Mouse (Mus musculus): ENCODE results near the gene Ntm. TPM values are rescaled to one million over a fixed set of nuclear protein-coding genes. Genes with fewer than 3 reads are reported as not detected.
A peak's percentile ranks its signal among the peaks of the same experiment; 100 is the strongest.

Ntm gene
- polyA plus RNA-seq, 1 experiment from 2014 or later = 11.5 TPM

DNA sequence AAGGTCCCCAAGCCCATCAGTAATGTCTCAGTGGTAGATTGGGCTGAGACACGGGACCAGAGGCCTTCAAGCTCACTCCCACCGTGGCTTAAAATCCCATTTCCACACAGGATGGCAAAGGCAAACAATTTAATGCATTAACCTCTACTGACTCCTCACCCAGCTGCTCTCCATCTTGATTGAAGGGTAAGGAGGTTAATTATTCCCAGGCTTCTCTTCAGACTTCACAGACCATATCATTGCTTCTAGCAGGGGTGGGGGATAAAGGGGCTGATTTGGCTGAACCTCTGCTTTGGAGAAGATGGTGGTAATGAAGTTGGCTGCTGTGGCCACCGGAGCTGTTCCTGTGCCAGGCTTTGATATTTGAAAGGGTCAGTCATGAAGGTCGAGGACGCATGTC, 754.8 kb downstream of the Ntm start:
- no peaks in the 10 kb centered on the region for H3K9me3 ChIP-seq (replicated peaks; ENCODE audit: control insufficient read depth, low read length)
- 30% methylated on average over 5 of the region's 5 CpGs for WGBS
- H3K4me3 ChIP-seq (ENCODE audit: low read depth, low read length) = no peak overlapping the region
- DNase-seq (ENCODE audit: low spot score) (peak; percentile 26), ATAC-seq (replicated peaks; ENCODE audit: insufficient number of reproducible peaks, low FRiP score, low TSS enrichment, low read depth) (no peak)
- no peaks in the 10 kb centered on the region for H3K27me3 ChIP-seq (ENCODE audit: control insufficient read depth, insufficient read depth, low read length)
- no peaks in the 10 kb centered on the region for H3K4me1 ChIP-seq (ENCODE audit: control insufficient read depth, insufficient read depth, low read length)
- H3K9ac ChIP-seq (replicated peaks; ENCODE audit: low read length) = no peak overlapping the region
- H3K27ac ChIP-seq (replicated peaks; ENCODE audit: low read depth, low read length) = no peak overlapping the region
- H3K36me3 ChIP-seq (replicated peaks; ENCODE audit: control insufficient read depth, insufficient read depth, low read depth, low read length) = no peaks in the 10 kb centered on the region
- no peak overlapping the region for H3K4me2 ChIP-seq (ENCODE audit: low read depth, low read length)

DNA sequence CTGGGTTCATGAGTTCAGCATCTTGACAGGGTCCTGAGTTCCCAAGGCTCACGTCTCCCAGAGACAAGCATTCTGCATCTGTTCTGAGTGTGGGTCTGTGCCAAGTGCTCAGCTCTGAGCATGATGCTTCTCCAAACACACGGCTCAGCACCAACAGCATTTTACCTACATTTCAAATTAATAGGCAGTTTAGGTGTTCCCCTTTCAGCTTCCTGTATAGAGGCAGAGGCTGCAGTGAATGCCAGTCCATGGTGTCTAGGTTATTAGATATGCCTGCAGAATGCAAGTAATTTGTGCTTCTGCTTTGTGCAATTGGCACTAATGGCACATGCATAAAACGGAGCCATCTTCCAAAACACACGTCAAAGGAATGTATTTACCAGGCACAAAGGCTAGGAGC, 757.3 kb downstream of the Ntm start:
- H3K4me3 ChIP-seq (ENCODE audit: low read depth, low read length) = no peak overlapping the region
- no peak overlapping the region for H3K4me2 ChIP-seq (ENCODE audit: low read depth, low read length)
- H3K4me1 ChIP-seq (ENCODE audit: control insufficient read depth, insufficient read depth, low read length) = no peaks in the 10 kb centered on the region
- 77% methylated on average over 4 of the region's 4 CpGs for WGBS
- H3K27me3 ChIP-seq (ENCODE audit: control insufficient read depth, insufficient read depth, low read length) = no peaks in the 10 kb centered on the region
- DNase-seq (ENCODE audit: low spot score) = no peak
- H3K36me3 ChIP-seq (replicated peaks; ENCODE audit: control insufficient read depth, insufficient read depth, low read depth, low read length) = no peaks in the 10 kb centered on the region
- no peak overlapping the region for H3K9ac ChIP-seq (replicated peaks; ENCODE audit: low read length)
- no peaks in the 10 kb centered on the region for H3K9me3 ChIP-seq (replicated peaks; ENCODE audit: control insufficient read depth, low read length)
- no peak overlapping the region for H3K27ac ChIP-seq (replicated peaks; ENCODE audit: low read depth, low read length)
- no peak for ATAC-seq (replicated peaks; ENCODE audit: insufficient number of reproducible peaks, low FRiP score, low TSS enrichment, low read depth)

DNA sequence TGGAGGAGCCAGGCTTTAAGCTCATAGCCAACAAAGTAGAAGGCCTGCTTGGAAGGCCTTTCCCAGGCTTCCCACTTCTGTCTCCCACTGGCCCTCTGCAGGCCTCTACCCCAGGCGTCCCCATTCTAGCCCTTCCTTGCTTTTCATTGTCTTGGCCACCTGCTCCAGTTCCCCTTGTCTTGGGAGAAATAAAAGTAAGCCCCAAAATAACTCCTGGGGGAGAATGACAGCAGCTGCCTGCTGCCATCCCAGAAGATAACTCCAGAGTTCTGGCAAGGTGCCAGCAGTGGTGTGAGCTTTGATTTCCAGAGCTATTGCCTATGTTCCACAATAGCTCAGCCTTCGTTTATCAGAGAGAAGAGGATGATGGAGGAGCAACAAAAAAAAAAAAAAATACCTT, 760.7 kb downstream of the Ntm start:
- H3K9ac ChIP-seq (replicated peaks; ENCODE audit: low read length) = no peak overlapping the region
- ATAC-seq (replicated peaks; ENCODE audit: insufficient number of reproducible peaks, low FRiP score, low TSS enrichment, low read depth) (no peak), DNase-seq (ENCODE audit: low spot score) (no peak)
- H3K36me3 ChIP-seq (replicated peaks; ENCODE audit: control insufficient read depth, insufficient read depth, low read depth, low read length) = no peaks in the 10 kb centered on the region
- no peaks in the 10 kb centered on the region for H3K4me1 ChIP-seq (ENCODE audit: control insufficient read depth, insufficient read depth, low read length)
- H3K4me3 ChIP-seq (ENCODE audit: low read depth, low read length) = no peak overlapping the region
- no peaks in the 10 kb centered on the region for H3K9me3 ChIP-seq (replicated peaks; ENCODE audit: control insufficient read depth, low read length)
- H3K4me2 ChIP-seq (ENCODE audit: low read depth, low read length) = no peak overlapping the region
- no peaks in the 10 kb centered on the region for H3K27me3 ChIP-seq (ENCODE audit: control insufficient read depth, insufficient read depth, low read length)
- WGBS = 58% methylated on average over 2 of the region's 2 CpGs
- H3K27ac ChIP-seq (replicated peaks; ENCODE audit: low read depth, low read length) = no peak overlapping the region

DNA sequence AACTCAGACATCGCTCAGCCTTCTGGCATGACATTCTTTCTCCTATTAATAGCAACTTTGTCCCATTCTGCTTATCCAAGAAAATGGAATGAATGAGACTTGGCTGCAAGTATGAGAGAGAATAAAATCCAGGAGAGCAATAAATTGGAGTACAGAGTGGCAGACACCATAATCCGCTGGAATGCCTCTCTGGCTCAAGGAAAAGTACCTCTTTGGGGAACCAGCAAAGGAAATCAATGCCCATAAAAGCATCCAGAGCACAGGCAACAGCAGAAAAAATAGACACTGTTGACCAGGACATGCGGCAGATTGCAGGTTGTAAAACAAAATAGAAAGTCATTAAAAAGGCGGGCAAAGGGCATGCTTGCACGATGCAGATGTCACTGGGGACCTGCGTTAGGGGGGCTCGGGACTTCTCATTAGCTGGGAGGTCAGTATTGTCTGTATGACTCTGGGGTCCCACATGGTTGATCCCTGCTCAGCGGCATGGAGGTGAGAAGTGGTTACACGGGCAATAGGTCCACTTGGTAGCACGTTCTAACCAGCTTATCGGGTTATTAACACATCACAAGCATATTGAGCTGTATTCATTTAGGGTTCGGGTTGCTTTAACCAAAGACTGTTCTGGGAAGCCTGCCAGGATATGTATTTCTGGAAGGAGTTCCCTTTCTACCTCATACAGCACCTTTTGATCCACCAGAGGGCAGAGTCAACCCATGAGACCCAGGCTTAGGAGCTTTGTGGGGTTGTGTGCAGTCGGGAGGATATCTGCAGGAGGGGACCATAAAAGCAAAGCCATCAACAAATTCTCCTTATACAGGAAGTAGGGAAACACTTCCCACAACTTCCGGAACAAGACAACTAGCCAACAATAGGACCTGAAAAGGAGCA, 761.5 kb downstream of the Ntm start:
- DNase-seq (ENCODE audit: low spot score) (peak; percentile 72), ATAC-seq (replicated peaks; ENCODE audit: insufficient number of reproducible peaks, low FRiP score, low TSS enrichment, low read depth) (no peak)
- H3K9me3 ChIP-seq (replicated peaks; ENCODE audit: control insufficient read depth, low read length) = no peaks in the 10 kb centered on the region
- H3K9ac ChIP-seq (replicated peaks; ENCODE audit: low read length) = no peak overlapping the region
- 61% methylated on average over 14 of the region's 14 CpGs for WGBS
- no peaks in the 10 kb centered on the region for H3K36me3 ChIP-seq (replicated peaks; ENCODE audit: control insufficient read depth, insufficient read depth, low read depth, low read length)
- no peaks in the 10 kb centered on the region for H3K27me3 ChIP-seq (ENCODE audit: control insufficient read depth, insufficient read depth, low read length)
- H3K27ac ChIP-seq (replicated peaks; ENCODE audit: low read depth, low read length) = no peak overlapping the region
- H3K4me1 ChIP-seq (ENCODE audit: control insufficient read depth, insufficient read depth, low read length) = no peaks in the 10 kb centered on the region
- no peak overlapping the region for H3K4me2 ChIP-seq (ENCODE audit: low read depth, low read length)
- no peak overlapping the region for H3K4me3 ChIP-seq (ENCODE audit: low read depth, low read length)

DNA sequence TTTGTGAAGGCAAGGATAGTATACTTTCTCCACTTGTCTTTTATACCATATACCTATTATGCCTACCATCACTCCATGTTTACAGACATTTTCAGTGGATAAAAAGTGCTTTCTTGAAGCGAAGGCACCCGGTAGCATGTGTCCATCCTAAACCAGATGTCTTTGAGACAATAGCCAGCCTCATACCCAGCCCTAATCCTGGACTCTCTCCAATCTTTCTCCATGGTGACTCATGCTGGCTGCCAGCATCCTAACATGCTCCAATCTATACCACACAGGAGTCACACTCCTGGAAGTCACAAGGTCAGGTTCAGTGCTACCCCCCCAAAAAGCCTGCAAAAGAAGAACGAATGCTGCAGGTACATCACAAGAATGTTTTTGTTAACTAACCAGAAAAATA, 765.9 kb downstream of the Ntm start:
- H3K4me2 ChIP-seq (ENCODE audit: low read depth, low read length) = no peak overlapping the region
- H3K9ac ChIP-seq (replicated peaks; ENCODE audit: low read length) = no peak overlapping the region
- ATAC-seq (replicated peaks; ENCODE audit: insufficient number of reproducible peaks, low FRiP score, low TSS enrichment, low read depth) = no peak
- 81% methylated on average over 3 of the region's 3 CpGs for WGBS
- H3K27me3 ChIP-seq (ENCODE audit: control insufficient read depth, insufficient read depth, low read length) = no peaks in the 10 kb centered on the region
- no peak overlapping the region for H3K4me3 ChIP-seq (ENCODE audit: low read depth, low read length)
- no peaks in the 10 kb centered on the region for H3K9me3 ChIP-seq (replicated peaks; ENCODE audit: control insufficient read depth, low read length)
- no peaks in the 10 kb centered on the region for H3K36me3 ChIP-seq (replicated peaks; ENCODE audit: control insufficient read depth, insufficient read depth, low read depth, low read length)
- no peaks in the 10 kb centered on the region for H3K4me1 ChIP-seq (ENCODE audit: control insufficient read depth, insufficient read depth, low read length)
- H3K27ac ChIP-seq (replicated peaks; ENCODE audit: low read depth, low read length) = no peak overlapping the region
- no peak for DNase-seq (ENCODE audit: low spot score)

DNA sequence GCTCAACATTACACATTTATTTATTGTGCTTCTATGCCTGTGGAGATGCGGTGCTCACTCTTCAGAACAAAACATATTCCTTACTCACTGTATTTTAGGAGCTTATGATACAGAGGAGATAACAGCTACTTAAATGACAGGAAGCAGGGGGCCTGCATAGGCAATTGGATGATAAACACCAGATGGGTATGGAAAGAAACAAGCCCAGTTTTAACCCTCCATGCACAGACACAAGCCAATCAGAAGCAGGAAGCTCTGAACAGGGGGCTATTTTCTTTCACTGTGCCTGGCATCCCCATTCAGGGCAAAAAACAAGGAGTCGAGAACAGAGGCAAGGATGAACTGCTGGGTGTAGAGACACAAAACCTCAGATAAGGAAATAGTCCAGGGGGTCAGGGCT, 768.7 kb downstream of the Ntm start:
- no peaks in the 10 kb centered on the region for H3K27me3 ChIP-seq (ENCODE audit: control insufficient read depth, insufficient read depth, low read length)
- H3K9ac ChIP-seq (replicated peaks; ENCODE audit: low read length) = no peak overlapping the region
- DNase-seq (ENCODE audit: low spot score) = peak; percentile 35
- H3K36me3 ChIP-seq (replicated peaks; ENCODE audit: control insufficient read depth, insufficient read depth, low read depth, low read length) = no peaks in the 10 kb centered on the region
- H3K4me2 ChIP-seq (ENCODE audit: low read depth, low read length) = no peak overlapping the region
- no peak overlapping the region for H3K4me3 ChIP-seq (ENCODE audit: low read depth, low read length)
- no peak for ATAC-seq (replicated peaks; ENCODE audit: insufficient number of reproducible peaks, low FRiP score, low TSS enrichment, low read depth)
- WGBS = 58% methylated on average over 2 of the region's 2 CpGs
- no peak overlapping the region for H3K27ac ChIP-seq (replicated peaks; ENCODE audit: low read depth, low read length)
- H3K9me3 ChIP-seq (replicated peaks; ENCODE audit: control insufficient read depth, low read length) = no peaks in the 10 kb centered on the region
- H3K4me1 ChIP-seq (ENCODE audit: control insufficient read depth, insufficient read depth, low read length) = no peaks in the 10 kb centered on the region

DNA sequence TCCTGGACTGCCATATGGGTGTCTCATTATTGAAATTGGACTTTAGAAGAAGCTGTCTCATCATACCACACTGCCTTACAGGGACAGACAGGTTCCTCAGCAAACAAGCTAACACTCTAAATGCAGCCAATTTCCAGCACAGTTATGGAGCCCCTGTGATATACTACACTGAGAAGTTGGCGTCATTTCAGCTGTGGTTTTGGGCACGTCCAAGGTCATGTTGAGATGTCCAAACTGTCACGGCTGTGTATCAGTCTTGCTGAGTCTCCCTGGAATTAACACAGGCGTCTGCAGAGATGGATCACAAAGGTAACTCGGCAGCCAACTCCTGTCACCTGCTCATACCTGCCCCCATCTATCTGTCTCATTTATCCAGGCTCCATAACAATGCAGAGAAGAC, 779.9 kb downstream of the Ntm start:
- WGBS = 80% methylated on average over 5 of the region's 5 CpGs
- Histone ChIP-seq H3K27ac (replicated peaks; ENCODE audit: low read depth, low read length) (no peak overlapping the region), H3K9ac (replicated peaks; ENCODE audit: low read length) (no peak overlapping the region), H3K4me2 (ENCODE audit: low read depth, low read length) (no peak overlapping the region), H3K9me3 (replicated peaks; ENCODE audit: control insufficient read depth, low read length) (no peaks in the 10 kb centered on the region), H3K36me3 (replicated peaks; ENCODE audit: control insufficient read depth, insufficient read depth, low read depth, low read length) (no peaks in the 10 kb centered on the region), H3K4me1 (ENCODE audit: control insufficient read depth, insufficient read depth, low read length) (no peaks in the 10 kb centered on the region), H3K27me3 (ENCODE audit: control insufficient read depth, insufficient read depth, low read length) (no peaks in the 10 kb centered on the region), H3K4me3 (ENCODE audit: low read depth, low read length) (no peak overlapping the region)
- DNase-seq (ENCODE audit: low spot score) = no peak
- no peak for ATAC-seq (replicated peaks; ENCODE audit: insufficient number of reproducible peaks, low FRiP score, low TSS enrichment, low read depth)

DNA sequence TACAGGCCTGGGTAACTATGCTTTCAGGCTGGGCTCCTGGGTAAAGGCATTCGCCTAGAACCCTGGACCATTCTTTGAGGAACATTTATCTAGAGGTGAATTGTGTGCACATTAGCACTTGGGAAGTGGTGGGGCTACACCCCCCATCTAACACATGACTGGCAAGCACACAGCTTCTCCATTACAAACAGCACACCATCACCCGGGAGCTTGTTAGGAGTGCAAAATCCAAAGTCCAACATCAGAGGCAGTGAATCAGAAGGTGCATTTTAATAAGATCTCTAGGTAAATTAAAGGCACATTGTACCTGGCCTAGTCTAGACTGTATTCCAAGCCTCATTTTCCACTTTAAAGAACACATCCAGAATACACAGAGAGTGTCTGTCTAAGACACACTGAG, 781.3 kb downstream of the Ntm start:
- Histone ChIP-seq H3K4me2 (ENCODE audit: low read depth, low read length) (no peak overlapping the region), H3K4me1 (ENCODE audit: control insufficient read depth, insufficient read depth, low read length) (no peaks in the 10 kb centered on the region), H3K36me3 (replicated peaks; ENCODE audit: control insufficient read depth, insufficient read depth, low read depth, low read length) (no peaks in the 10 kb centered on the region), H3K9ac (replicated peaks; ENCODE audit: low read length) (no peak overlapping the region), H3K9me3 (replicated peaks; ENCODE audit: control insufficient read depth, low read length) (no peaks in the 10 kb centered on the region), H3K4me3 (ENCODE audit: low read depth, low read length) (no peak overlapping the region), H3K27me3 (ENCODE audit: control insufficient read depth, insufficient read depth, low read length) (no peaks in the 10 kb centered on the region), H3K27ac (replicated peaks; ENCODE audit: low read depth, low read length) (no peak overlapping the region)
- no peak for ATAC-seq (replicated peaks; ENCODE audit: insufficient number of reproducible peaks, low FRiP score, low TSS enrichment, low read depth)
- 82% methylated on average over 2 of the region's 2 CpGs for WGBS
- DNase-seq (ENCODE audit: low spot score) = no peak
